Mouse (Mus musculus): Measurements from ENCODE around the gene Nid1. TPM values are rescaled to one million over a fixed set of nuclear protein-coding genes. Genes with fewer than 3 reads are reported as not detected.
"Not testable (repeated sequence)": the region's sequence is repeated elsewhere in the genome, so short reads cannot be mapped to it uniquely, and the experiment has no call there.

The Nid1 gene
- polyA plus RNA-seq, 1 experiment from 2014 or later, result 45.6 TPM

DNA sequence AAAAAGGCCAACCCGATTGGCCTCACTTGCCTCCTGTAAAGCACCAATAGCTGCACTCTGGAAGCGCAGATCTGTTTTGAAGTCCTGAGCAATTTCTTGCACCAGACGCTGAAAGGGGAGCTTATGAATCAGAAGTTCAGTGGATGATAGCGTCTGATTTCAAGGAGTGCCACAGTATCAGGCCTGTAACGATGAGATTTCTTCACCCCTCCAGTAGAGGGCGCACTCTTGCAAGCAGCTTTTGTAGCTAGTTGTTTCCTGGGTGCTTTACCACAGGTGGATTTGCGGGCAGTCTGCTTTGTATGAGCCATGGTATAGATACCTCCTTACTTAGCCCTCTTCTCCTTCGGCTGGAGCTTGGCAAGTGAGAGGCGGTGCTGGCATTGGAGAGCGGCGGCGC, 18.5 kb upstream of the Nid1 start:
- not testable (repeated sequence) for DNase-seq (ENCODE audit: extremely low spot score, low spot score); H3K4me3 ChIP-seq; H3K9me3 ChIP-seq; H3K4me1 ChIP-seq; H3K36me3 ChIP-seq (replicated peaks); H3K27ac ChIP-seq; H3K27me3 ChIP-seq (ENCODE audit: poor library complexity, severe bottlenecking)
- 93% methylated on average over 6 of the region's 12 CpGs for WGBS

DNA sequence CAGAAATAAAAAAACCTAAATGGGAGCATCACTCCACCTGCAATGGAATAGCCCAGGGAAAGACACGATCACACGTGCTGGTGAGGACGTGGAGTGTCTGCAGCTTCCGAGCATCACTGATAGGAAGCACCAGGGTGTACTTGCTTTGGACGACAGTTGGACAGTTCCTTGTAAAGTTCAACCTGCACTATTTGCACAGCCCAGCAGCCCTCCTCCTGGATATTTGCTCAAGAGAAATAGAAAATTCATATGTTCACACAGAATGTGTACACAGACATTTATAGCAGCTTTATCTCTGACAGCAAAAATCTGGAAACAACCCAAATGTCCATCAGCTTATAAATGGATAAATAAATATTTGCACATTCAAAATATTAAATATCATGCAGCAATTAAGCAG, 14.1 kb upstream of the Nid1 start:
- DNase-seq (ENCODE audit: extremely low spot score, low spot score); H3K27ac ChIP-seq; H3K4me3 ChIP-seq; H3K36me3 ChIP-seq (replicated peaks); H3K9me3 ChIP-seq; H3K4me1 ChIP-seq; H3K27me3 ChIP-seq (ENCODE audit: poor library complexity, severe bottlenecking): not testable (repeated sequence)
- 80% methylated on average over 1 of the region's 5 CpGs for WGBS

DNA sequence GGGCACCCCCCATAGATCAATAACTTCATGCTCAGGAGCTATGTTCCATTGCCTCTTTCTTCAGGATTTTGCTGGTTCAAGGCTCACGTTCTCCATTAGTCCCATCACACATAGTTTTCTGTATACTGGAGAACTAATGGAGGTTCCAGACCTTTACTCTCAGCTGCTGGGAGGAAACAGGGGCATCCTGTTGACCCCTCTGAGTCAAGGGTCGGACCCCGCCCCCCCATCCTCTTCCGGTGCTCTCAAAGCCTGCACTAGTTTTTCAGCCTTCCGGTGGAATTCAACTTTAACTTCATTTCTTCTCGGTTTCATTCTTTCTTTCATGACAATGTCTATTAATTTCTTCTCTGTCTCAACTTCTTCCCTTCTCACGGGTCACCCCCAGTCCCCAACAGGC, 1.2 kb upstream of the Nid1 start:
- H3K36me3 ChIP-seq (replicated peaks); H3K4me1 ChIP-seq; H3K27ac ChIP-seq; H3K4me3 ChIP-seq; H3K9me3 ChIP-seq; DNase-seq (ENCODE audit: extremely low spot score, low spot score); H3K27me3 ChIP-seq (ENCODE audit: poor library complexity, severe bottlenecking): not testable (repeated sequence)
- 82% methylated on average over 5 of the region's 7 CpGs for WGBS

DNA sequence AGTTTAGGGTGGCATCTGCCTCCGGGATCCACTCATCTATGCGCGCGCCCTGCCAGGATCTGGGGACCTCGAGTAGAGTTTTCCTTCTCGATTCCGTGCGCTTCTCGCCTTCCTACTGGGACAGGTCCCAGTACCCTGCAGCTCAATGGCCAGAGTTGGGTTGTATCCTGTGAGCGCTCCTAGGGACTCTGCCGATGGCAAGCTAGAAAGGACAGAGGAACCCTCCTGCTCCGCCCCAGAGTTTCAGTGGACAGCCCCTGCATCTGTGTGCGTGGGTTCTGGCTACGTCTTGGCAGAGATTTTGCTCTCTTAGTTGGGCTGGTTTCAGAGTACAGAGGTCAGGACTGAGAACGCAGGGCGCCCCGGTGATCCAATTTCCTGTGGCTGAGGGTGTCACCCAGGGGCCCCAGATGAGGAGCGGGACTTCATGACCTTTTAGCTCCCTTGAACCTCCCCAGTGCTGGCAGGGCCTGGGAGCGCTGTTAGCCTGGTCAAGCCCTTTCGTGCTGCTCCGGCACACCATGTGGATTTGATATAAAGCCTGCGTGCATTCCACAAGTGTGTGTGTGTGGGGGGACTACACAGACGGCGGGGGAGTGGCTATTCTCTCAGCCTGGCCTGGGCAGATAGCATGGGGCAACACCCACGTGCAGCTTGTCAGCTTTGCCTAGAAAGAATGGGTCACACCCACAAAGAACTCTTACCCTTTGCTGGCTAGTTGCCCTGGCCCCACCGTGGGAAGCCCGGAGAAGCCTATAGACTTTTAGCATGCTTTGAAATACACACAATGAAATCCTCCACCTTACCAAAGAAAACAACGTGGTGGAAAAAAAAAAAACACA, 982 bp downstream of the Nid1 start:
- H3K36me3 ChIP-seq (replicated peaks); H3K4me1 ChIP-seq; H3K27ac ChIP-seq; H3K9me3 ChIP-seq; H3K27me3 ChIP-seq (ENCODE audit: poor library complexity, severe bottlenecking); DNase-seq (ENCODE audit: extremely low spot score, low spot score): not testable (repeated sequence)
- peak overlapping the region; percentile 29; the same call in 1 of the 2 replicates for H3K4me3 ChIP-seq
- WGBS, result 8% methylated on average over 19 of the region's 28 CpGs

DNA sequence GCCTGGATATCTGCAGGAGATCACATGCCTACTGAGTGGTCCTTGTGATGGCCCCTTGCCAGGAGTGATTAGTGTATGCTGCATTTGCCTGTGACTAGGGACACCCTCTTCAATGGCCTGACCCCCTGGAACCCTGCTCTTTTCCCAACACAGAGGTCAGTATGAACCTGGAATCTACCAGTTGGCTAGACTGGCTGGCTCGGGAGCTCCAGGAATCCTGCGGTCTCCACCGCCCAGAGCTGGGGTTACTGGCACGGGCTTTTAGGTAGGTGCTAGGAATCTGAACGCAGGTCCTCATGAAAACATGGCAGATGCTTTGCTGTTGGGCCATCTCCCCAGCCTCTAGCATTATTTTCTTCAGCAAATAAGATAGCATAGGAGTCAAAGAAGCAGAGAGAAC, 8.2 kb downstream of the Nid1 start:
- WGBS, result 92% methylated on average over 5 of the region's 5 CpGs
- DNase-seq (ENCODE audit: extremely low spot score, low spot score); H3K27ac ChIP-seq: not testable (repeated sequence)

DNA sequence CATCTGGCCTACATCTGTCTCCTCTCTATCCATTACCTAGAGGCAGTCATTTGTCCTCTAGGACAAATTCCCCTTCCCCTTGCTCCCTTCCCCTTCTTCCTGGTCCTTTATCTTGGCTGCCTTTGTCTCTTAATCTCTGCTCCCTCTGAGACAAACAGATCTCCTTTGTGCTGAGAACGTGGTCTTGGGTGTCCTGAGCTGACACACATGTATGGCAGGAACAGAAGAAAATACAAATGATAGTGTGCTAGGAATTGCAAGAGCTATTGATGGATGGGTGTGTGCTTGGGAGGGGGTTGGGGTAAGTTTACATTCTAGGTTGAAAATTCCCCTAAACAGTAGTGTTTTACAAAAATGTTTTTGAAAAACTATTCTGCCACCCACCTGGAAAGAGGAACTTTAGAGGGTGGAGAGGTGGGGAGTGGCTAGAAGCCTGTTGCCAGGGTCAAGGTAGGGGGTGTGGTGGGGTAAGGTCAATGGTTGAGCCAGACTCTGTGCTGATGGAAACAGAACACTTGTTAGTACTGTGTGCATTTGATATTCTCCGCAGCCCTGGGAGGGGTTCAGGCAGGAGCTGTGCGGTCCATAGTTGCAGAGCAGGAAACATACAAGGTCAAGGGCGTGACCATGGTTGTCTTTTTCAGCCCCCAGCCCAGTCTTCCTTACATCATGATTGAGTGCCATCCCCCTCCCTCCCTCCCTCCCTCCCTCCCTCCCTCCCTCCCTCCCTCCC, 9.5 kb downstream of the Nid1 start:
- not testable (repeated sequence) for H3K27me3 ChIP-seq (ENCODE audit: poor library complexity, severe bottlenecking); H3K36me3 ChIP-seq (replicated peaks); H3K4me1 ChIP-seq; H3K9me3 ChIP-seq; DNase-seq (ENCODE audit: extremely low spot score, low spot score); H3K4me3 ChIP-seq; H3K27ac ChIP-seq
- WGBS, result 57% methylated on average over 4 of the region's 4 CpGs

More for the DNA sequence above, 8.2 kb downstream of the Nid1 start:
- H3K27me3 ChIP-seq (ENCODE audit: poor library complexity, severe bottlenecking); H3K9me3 ChIP-seq; H3K4me1 ChIP-seq; H3K4me3 ChIP-seq; H3K36me3 ChIP-seq (replicated peaks): not testable (repeated sequence)

DNA sequence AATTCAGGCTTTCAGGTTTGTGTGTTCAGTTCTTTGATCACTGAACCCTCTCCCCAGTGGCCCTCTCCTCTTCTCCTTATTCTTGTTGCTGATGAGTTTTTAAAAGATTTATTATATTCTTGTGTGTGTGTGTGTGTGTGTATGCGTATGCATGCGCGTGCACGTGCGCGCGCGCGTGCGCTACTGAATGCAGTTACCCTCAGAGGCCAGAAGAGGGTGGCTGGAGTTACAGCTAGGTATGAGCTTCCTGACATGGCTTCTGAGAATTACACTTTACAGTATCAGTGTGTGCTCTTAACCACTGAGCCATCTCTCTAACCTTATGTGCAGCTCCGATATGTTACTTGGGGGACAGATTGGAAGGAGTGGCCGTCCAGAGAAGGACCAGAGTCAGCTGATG, 12.6 kb downstream of the Nid1 start:
- H3K4me3 ChIP-seq; H3K9me3 ChIP-seq; H3K27ac ChIP-seq; H3K36me3 ChIP-seq (replicated peaks); H3K4me1 ChIP-seq; H3K27me3 ChIP-seq (ENCODE audit: poor library complexity, severe bottlenecking); DNase-seq (ENCODE audit: extremely low spot score, low spot score): not testable (repeated sequence)
- WGBS, result 79% methylated on average over 12 of the region's 12 CpGs

DNA sequence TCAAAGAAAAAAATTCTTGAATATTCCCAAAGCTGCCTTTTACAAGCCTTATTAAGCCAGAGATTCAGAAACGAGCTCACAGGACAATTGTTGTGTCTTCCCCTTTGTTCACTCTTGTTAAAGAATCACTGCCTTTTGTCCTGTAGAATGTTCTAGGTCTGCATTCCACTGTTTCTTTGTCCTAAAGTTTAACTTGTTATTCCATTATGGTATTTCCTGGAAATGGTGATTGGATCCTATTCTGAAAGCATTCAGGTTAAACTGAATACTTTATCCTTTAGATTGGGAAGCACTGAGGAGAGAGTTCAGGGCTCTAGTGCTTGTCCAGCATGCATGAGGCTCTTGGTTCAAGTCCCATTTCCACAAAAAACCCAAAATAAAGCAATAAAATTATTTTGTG, 13.6 kb downstream of the Nid1 start:
- 49% methylated on average over 1 of the region's 1 CpGs for WGBS
- not testable (repeated sequence) for H3K4me3 ChIP-seq; H3K36me3 ChIP-seq (replicated peaks); H3K4me1 ChIP-seq; H3K9me3 ChIP-seq; H3K27me3 ChIP-seq (ENCODE audit: poor library complexity, severe bottlenecking); DNase-seq (ENCODE audit: extremely low spot score, low spot score); H3K27ac ChIP-seq

DNA sequence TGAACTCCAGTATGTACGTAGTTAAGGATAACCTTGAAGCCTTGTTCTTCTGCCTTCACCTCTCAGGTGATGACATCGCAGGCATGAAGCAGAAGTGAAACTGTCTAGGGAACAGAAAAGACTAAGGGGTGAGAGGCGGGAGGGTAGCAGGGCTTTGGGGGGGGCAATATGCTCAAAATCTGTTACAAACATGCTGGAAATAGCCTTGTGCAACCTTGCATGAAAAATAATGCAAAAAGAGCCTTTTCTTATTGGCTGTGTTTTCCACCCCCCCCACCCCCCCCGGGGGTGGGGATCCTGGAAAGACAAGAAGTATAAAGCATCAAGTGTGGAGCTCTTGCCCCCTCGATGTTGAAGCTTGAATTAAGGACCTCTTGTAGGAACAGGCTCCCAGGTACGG, 16.0 kb downstream of the Nid1 start:
- not testable (repeated sequence) for H3K27ac ChIP-seq; H3K4me3 ChIP-seq; H3K4me1 ChIP-seq; H3K27me3 ChIP-seq (ENCODE audit: poor library complexity, severe bottlenecking); H3K36me3 ChIP-seq (replicated peaks); H3K9me3 ChIP-seq
- DNase-seq (ENCODE audit: extremely low spot score, low spot score), result peak; percentile 6
- 94% methylated on average over 6 of the region's 6 CpGs for WGBS

DNA sequence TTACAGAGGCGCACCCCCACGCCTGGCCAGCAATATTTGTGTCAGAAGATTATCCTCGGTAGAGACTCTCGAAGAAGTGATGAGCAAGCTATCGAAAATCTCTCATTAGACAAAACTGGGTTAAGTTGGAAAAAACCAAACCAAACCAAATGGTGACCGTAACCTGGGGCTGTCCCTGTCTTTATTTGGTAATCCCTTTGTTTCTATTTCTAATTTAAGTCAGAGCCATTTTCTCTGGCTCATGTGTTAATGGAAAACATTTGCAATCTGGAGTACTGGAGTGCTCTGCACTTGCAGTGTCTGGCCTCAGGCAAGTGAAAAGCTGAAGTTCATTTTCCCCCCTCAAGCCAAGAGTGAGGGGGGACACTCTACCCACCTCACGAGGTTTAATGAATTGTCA, 16.9 kb downstream of the Nid1 start:
- H3K4me1 ChIP-seq; H3K9me3 ChIP-seq; H3K27ac ChIP-seq; H3K4me3 ChIP-seq; H3K27me3 ChIP-seq (ENCODE audit: poor library complexity, severe bottlenecking); DNase-seq (ENCODE audit: extremely low spot score, low spot score); H3K36me3 ChIP-seq (replicated peaks): not testable (repeated sequence)
- WGBS, result 84% methylated on average over 7 of the region's 7 CpGs

DNA sequence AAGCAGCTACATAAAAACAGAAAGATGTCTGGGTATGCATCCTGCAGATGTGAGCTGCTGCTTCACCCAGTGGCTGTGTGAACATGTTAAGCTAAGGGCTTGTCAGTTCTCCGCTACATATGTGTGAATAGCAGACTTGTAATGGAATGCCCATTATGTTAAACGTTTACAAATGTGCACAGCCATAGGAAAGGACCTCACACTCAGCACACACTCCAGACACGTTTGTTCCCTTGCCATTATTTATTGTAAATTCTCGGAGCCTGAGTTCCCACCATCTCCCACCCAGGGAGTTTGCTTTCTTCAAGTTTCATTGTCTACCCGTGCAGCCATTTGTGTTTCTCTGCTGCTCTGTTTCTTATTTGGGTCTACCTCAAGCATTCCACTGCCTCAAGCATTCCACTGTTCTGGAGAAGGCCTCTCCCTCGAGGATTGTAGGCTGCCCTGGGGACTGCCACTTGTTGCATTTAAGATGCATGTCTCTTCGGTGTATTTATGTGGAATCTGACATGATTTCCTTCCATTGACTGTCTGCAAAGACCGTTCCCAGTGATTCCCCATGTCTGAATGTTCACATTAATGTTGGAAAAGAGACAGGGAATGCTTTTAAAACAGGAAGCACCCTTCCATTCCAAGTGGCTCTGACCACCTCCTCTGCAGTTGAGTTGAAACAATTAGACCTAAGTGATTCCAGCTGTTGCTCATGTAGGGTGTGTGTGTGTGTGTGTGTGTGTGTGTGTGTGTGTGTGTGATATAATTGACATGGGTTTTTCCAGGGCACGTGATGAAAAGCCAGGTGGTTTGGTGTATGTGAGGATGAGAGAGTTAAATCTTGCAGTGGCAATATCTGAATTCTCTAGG, 18.5 kb downstream of the Nid1 start:
- H3K27ac ChIP-seq; H3K36me3 ChIP-seq (replicated peaks); DNase-seq (ENCODE audit: extremely low spot score, low spot score); H3K27me3 ChIP-seq (ENCODE audit: poor library complexity, severe bottlenecking); H3K9me3 ChIP-seq; H3K4me1 ChIP-seq; H3K4me3 ChIP-seq: not testable (repeated sequence)
- 66% methylated on average over 9 of the region's 9 CpGs for WGBS

DNA sequence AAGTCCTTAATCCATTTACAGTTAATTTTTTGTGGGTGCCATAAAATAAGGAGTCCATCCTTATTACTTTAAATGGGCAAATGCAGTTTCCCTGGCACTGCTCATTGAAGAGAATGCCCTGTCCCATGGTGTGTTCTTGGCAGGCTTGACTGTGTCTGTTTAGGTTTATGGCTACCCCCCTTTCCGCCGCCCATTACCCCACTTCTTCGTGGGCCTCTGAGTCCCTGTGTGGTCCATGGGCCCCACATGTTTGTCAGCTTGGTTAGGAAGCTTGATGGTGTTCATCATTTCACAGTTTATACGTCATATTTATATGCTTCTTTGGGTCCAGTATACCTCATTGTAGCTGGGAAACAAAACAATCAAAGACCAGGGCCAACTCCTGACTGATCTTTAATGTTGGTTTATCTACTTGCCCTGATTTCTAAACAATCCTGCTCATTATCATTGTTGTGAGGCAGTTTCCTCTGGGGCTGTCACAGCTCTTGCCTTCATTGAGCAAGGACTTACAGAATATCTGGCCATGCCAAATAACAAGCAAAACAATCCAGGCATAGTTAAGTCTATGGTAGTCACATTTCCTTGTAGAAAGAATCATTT, 20.9 kb downstream of the Nid1 start:
- no peaks in the 10 kb centered on the region for H3K36me3 ChIP-seq (replicated peaks)
- H3K9me3 ChIP-seq, result no peaks in the 10 kb centered on the region
- 86% methylated on average over 4 of the region's 4 CpGs for WGBS
- DNase-seq (ENCODE audit: extremely low spot score, low spot score), result no peak
- H3K27me3 ChIP-seq (ENCODE audit: poor library complexity, severe bottlenecking), result no peaks in the 10 kb centered on the region
- no peak overlapping the region for H3K4me3 ChIP-seq
- H3K4me1 ChIP-seq, result no peaks in the 10 kb centered on the region
- no peak overlapping the region for H3K27ac ChIP-seq

Measured in forebrain, embryonic 10.5 days (tissue).